Mouse (Mus musculus): ENCODE data around the gene Slc35a5.

Gene Slc35a5

GRCm38 (mm10) chr16:45158522-45159388, at the start of gene Slc35a5, which contains the start of gene Atg3:
Gene Slc35a5, minus strand, starts transcription at chr16:45158706.
Gene Atg3, plus strand, starts transcription at chr16:45158785.
- peak; percentile 97 for DNase-seq (ENCODE audit: low read depth, low spot score)

- no peak for DNase-seq (ENCODE audit: low read depth, low spot score)
Observed at GRCm38 (mm10) chr16:45204859-45205670, 46.6 kb upstream of the Slc35a5 start.

- no peak for DNase-seq (ENCODE audit: low read depth, low spot score)
Observed at GRCm38 (mm10) chr16:45204438-45204837, 45.9 kb upstream of the Slc35a5 start.

GRCm38 (mm10) chr16:45201395-45201794, 42.9 kb upstream of the Slc35a5 start:
- no peak for DNase-seq (ENCODE audit: low read depth, low spot score)

- DNase-seq (ENCODE audit: low read depth, low spot score), result peak; percentile 88
Observed at GRCm38 (mm10) chr16:45196816-45197215, 38.3 kb upstream of the Slc35a5 start.

GRCm38 (mm10) chr16:45192613-45193012, 34.1 kb upstream of the Slc35a5 start:
- DNase-seq (ENCODE audit: low read depth, low spot score), result peak; percentile 87

- no peak for DNase-seq (ENCODE audit: low read depth, low spot score)
Observed at GRCm38 (mm10) chr16:45181824-45182223, 23.3 kb upstream of the Slc35a5 start.

GRCm38 (mm10) chr16:45178552-45178951, 20.0 kb upstream of the Slc35a5 start:
- DNase-seq (ENCODE audit: low read depth, low spot score), result no peak

- DNase-seq (ENCODE audit: low read depth, low spot score), result no peak
Observed at GRCm38 (mm10) chr16:45159389-45159716, 847 bp upstream of the Slc35a5 start.

GRCm38 (mm10) chr16:45158136-45158521, 377 bp downstream of the Slc35a5 start:
- no peak for DNase-seq (ENCODE audit: low read depth, low spot score)

GRCm38 (mm10) chr16:45154741-45155250, 3.7 kb downstream of the Slc35a5 start:
- DNase-seq (ENCODE audit: low read depth, low spot score), result no peak

- DNase-seq (ENCODE audit: low read depth, low spot score), result no peak
Observed at GRCm38 (mm10) chr16:45148488-45149082, 9.9 kb downstream of the Slc35a5 start.

- no peak for DNase-seq (ENCODE audit: low read depth, low spot score)
Observed at GRCm38 (mm10) chr16:45145119-45145518, 13.4 kb downstream of the Slc35a5 start.

GRCm38 (mm10) chr16:45142565-45142964, 15.9 kb downstream of the Slc35a5 start:
- DNase-seq (ENCODE audit: low read depth, low spot score), result no peak

- DNase-seq (ENCODE audit: low read depth, low spot score), result peak; percentile 41
Observed at GRCm38 (mm10) chr16:45141711-45142110, 16.8 kb downstream of the Slc35a5 start.

- DNase-seq (ENCODE audit: low read depth, low spot score), result no peak
Observed at GRCm38 (mm10) chr16:45127936-45128710, 30.4 kb downstream of the Slc35a5 start.

GRCm38 (mm10) chr16:45124230-45125203, 34.0 kb downstream of the Slc35a5 start:
- DNase-seq (ENCODE audit: low read depth, low spot score), result peak; percentile 49

- DNase-seq (ENCODE audit: low read depth, low spot score), result no peak
Observed at GRCm38 (mm10) chr16:45122571-45122970, 35.9 kb downstream of the Slc35a5 start.

- no peak for DNase-seq (ENCODE audit: low read depth, low spot score)
Observed at GRCm38 (mm10) chr16:45120844-45121425, 37.6 kb downstream of the Slc35a5 start.

GRCm38 (mm10) chr16:45118760-45119159, 39.7 kb downstream of the Slc35a5 start:
- no peak for DNase-seq (ENCODE audit: low read depth, low spot score)

Data from CD4-positive, CD25-positive, alpha-beta regulatory T cell, adult 2 months (primary cell).